Mouse (Mus musculus) liver, postnatal 0 days (tissue): Measurements from ENCODE around the gene Hivep2. TPM values are rescaled to one million over a fixed set of nuclear protein-coding genes. Genes with fewer than 3 reads are reported as not detected.

Experiments
- ATAC-seq: fragments of 200-750 bp; cut with Nextera tagmentation; 2 replicates; pipeline ENCODE4 v1.8.0; 2017; ENCODE audit warnings: mild to moderate bottlenecking, moderate library complexity
- DNase-seq: peaks from one replicate; pipeline ENCODE4 v3.0.0-alpha.2; 2016
- H3K27ac ChIP-seq: fragments of 300-500 bp; sonication (generic); 2 replicates; pipeline ENCODE4 v1.5.1; 2014; ENCODE audit warnings: antibody characterized with exemption, moderate library complexity, mild to moderate bottlenecking, low read depth
- H3K27me3 ChIP-seq: fragments of 300-500 bp; sonication (generic); 2 replicates; pipeline ENCODE4 v1.6.1; 2014; ENCODE audit warnings: low read length, control low read depth, mixed read lengths; ENCODE audit not compliant: insufficient read depth
- H3K36me3 ChIP-seq: fragments of 300-500 bp; sonication (generic); replicated peaks from 2 replicates; pipeline ENCODE4 v1.6.1; 2014; ENCODE audit warnings: mild to moderate bottlenecking, control low read depth, low read length, moderate library complexity, mixed read lengths; ENCODE audit not compliant: insufficient read depth
- H3K4me1 ChIP-seq: fragments of 300-500 bp; sonication (generic); 2 replicates; pipeline ENCODE4 v1.6.1; 2014; ENCODE audit warnings: antibody characterized with exemption, mild to moderate bottlenecking, control low read depth; ENCODE audit not compliant: insufficient read depth
- H3K4me2 ChIP-seq: fragments of 300-500 bp; sonication (generic); 2 replicates; pipeline ENCODE4 v1.6.1; 2014; ENCODE audit warnings: low read depth, mild to moderate bottlenecking, low read length, moderate library complexity, mixed read lengths
- H3K4me3 ChIP-seq: fragments of 300-500 bp; sonication (generic); 2 replicates; pipeline ENCODE4 v1.5.1; 2014; ENCODE audit warnings: low read depth, low read length
- H3K9ac ChIP-seq: fragments of 300-500 bp; sonication (generic); replicated peaks from 2 replicates; pipeline ENCODE4 v1.6.1; 2014; ENCODE audit warnings: mild to moderate bottlenecking, moderate library complexity
- H3K9me3 ChIP-seq: fragments of 300-500 bp; sonication (generic); 2 replicates; pipeline ENCODE4 v1.6.1; 2016; ENCODE audit warnings: mild to moderate bottlenecking, control low read depth, low read length, mixed read lengths
- CTCF ChIP-seq: sonication (generic); IDR thresholded peaks from 2 replicates; pipeline ENCODE4 v1.5.1; 2016; ENCODE audit warnings: antibody characterized with exemption, low read depth
- EP300 ChIP-seq: IDR thresholded peaks from 2 replicates; pipeline ENCODE4 v1.6.1; 2016; ENCODE audit warnings: antibody characterized with exemption, low read depth, mild to moderate bottlenecking
- whole genome bisulfite sequencing: fragments of 180-500 bp; shearing (Covaris S2); extraction: QIAGEN DNeasy Blood & Tissue Kit; methylation state at CpG from one replicate; pipeline ENCODE4 v1.1.7; 2014; ENCODE audit not compliant: insufficient replicate concordance; 5-methylcytosine and 5-hydroxymethylcytosine counted together
- polyA plus RNA-seq: library from polyadenylated mRNA; unstranded; fragments of >200 nt; fragmentation: Nextera tagmentation; extraction: Ambion mirVana; gene quantifications from 2 replicates; pipeline ENCODE4 v1.2.1, GENCODE M21; 2015

Hivep2 gene
- polyA plus RNA-seq, 1 experiment from 2014 or later, result 0.82 TPM

DNA sequence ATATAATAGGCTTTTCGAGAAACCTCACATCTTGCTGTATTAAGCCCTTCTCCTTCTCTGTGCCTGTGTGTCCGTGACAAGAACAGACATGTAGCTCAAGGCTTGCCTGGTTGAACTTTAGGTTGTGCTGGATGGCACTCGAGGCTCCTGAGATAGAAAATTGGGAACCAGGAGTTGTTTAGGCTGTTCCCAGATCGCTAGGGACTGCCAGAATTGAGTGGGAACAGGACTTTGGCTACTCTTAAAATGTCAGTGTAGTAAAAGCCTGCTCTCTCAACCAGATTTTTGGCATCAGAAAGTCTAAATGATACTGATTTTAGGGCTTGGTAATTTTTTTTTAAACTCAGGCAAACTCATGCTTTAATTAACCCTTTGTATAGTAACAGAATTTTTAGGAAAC is 101.9 kb downstream of the Hivep2 start:
- no peaks in the 10 kb centered on the region for H3K9me3 ChIP-seq
- no peak overlapping the region for H3K9ac ChIP-seq
- H3K36me3 ChIP-seq, result no peaks in the 10 kb centered on the region
- no peak overlapping the region for H3K27ac ChIP-seq
- H3K4me2 ChIP-seq, result no peak overlapping the region
- DNase-seq, result no peak
- 72% methylated on average over 4 of the region's 4 CpGs for WGBS
- H3K4me1 ChIP-seq, result no peaks in the 10 kb centered on the region
- H3K27me3 ChIP-seq, result no peaks in the 10 kb centered on the region
- no peak for ATAC-seq
- no peak overlapping the region for H3K4me3 ChIP-seq
- TF ChIP-seq EP300 (no peak), CTCF (no peak)

DNA sequence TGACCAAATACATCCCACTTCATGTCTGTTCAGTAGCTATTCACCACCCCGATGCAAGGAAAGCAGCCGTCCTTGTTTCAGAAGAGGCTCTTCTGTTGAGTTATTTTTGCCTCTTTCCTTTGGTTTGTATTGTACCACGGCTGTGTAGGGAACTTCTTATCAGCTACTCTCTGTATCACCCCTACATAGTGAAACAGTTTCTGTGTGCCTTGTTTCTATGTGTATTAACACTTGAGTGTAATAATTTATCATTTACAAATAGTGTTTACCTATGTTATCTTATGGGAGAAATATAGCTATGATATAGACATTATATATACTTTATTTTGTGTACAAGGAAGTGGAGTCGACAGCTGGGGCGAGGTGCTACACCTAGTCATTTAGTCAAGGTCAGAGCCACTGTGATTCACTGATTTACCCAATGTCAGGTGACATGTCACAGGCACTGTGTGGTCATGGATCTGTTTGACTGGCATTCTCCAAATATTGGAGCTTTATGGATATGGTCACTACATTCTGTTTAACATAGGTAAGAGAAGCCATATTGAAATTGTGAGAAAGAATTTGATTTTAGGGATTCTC is 104.7 kb downstream of the Hivep2 start:
- H3K4me2 ChIP-seq, result no peak overlapping the region
- H3K9ac ChIP-seq, result no peak overlapping the region
- no peaks in the 10 kb centered on the region for H3K27me3 ChIP-seq
- H3K4me1 ChIP-seq, result no peaks in the 10 kb centered on the region
- H3K36me3 ChIP-seq, result no peaks in the 10 kb centered on the region
- DNase-seq (no peak), ATAC-seq (no peak)
- H3K27ac ChIP-seq, result no peak overlapping the region
- 70% methylated on average over 5 of the region's 5 CpGs for WGBS
- no peaks in the 10 kb centered on the region for H3K9me3 ChIP-seq
- TF ChIP-seq EP300 (no peak), CTCF (no peak)
- H3K4me3 ChIP-seq, result no peak overlapping the region

DNA sequence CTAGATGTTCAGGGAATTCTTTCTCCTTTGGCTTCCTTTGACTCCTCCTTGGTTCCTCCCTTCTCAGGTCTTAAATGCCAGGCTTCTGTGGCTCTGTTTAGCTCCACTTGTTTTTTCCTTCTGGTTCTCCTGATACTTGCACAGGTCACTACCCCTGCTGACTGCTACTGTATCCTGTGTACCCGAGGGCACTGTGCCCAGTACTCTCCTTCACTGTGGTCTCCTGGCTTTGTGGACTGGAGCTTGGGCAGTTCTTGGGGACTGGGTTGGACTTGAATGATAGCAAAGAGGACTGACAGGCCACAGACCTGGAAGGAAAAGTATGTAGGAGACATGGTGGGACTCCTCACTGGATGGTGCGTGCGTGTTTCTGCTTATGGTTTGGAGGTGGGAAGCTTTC is 106.6 kb downstream of the Hivep2 start:
- no peak overlapping the region for H3K4me3 ChIP-seq
- ATAC-seq, result no peak
- H3K9ac ChIP-seq, result no peak overlapping the region
- DNase-seq, result no peak
- WGBS, result 83% methylated on average over 3 of the region's 3 CpGs
- no peaks in the 10 kb centered on the region for H3K4me1 ChIP-seq
- no peak overlapping the region for H3K4me2 ChIP-seq
- no peaks in the 10 kb centered on the region for H3K9me3 ChIP-seq
- no peak overlapping the region for H3K27ac ChIP-seq
- no peaks in the 10 kb centered on the region for H3K36me3 ChIP-seq
- no peaks in the 10 kb centered on the region for H3K27me3 ChIP-seq
- TF ChIP-seq EP300 (no peak), CTCF (no peak)

DNA sequence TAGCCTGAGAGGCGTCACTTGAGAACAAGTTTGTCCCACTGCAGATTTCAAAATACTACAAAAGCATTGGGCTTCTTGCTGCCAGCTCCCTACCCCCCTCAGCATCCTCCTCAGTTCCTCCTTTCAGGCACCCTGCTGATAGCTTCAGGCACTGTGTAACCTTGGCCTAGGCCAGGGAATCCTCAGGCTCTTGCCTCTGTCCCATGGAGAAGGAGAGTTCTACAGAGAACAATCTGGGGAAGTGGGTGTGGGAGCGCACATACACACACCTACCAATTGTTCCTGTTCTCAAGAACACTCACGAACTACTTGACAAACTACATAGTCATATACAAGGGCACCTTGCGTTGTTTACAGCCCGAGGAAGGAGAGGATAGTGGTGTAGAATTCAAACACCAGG is 109.9 kb downstream of the Hivep2 start:
- no peak overlapping the region for H3K4me3 ChIP-seq
- 71% methylated on average over 5 of the region's 5 CpGs for WGBS
- H3K4me1 ChIP-seq, result no peaks in the 10 kb centered on the region
- no peak for ATAC-seq
- H3K9me3 ChIP-seq, result no peaks in the 10 kb centered on the region
- DNase-seq, result no peak
- H3K9ac ChIP-seq, result no peak overlapping the region
- TF ChIP-seq EP300 (no peak), CTCF (no peak)
- H3K4me2 ChIP-seq, result no peak overlapping the region
- no peaks in the 10 kb centered on the region for H3K27me3 ChIP-seq
- H3K36me3 ChIP-seq, result no peaks in the 10 kb centered on the region
- H3K27ac ChIP-seq, result no peak overlapping the region

DNA sequence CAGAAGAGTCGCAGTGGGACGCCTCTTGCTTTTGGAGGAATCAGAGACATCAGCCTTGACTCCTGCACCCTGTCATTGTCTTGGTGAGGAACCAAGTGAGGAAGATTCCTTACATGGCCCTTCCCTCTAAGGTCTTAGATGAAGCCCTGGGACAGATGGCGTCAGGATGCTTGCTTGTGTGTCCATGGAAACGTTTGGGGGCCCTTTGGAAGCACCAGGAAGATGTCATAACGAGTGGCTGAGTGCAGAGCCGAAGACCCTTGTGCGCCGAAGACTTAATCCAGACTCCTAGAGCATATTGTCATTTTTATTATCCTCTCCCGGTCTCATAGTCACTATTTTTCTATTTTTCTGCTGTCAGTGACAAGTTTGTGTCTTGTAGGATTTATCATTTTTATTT is 111.0 kb downstream of the Hivep2 start:
- WGBS, result 72% methylated on average over 9 of the region's 9 CpGs
- no peaks in the 10 kb centered on the region for H3K9me3 ChIP-seq
- no peak for DNase-seq
- no peaks in the 10 kb centered on the region for H3K36me3 ChIP-seq
- H3K4me2 ChIP-seq, result no peak overlapping the region
- no peaks in the 10 kb centered on the region for H3K4me1 ChIP-seq
- TF ChIP-seq CTCF (no peak), EP300 (no peak)
- H3K27ac ChIP-seq, result no peak overlapping the region
- no peak overlapping the region for H3K4me3 ChIP-seq
- ATAC-seq, result no peak
- no peak overlapping the region for H3K9ac ChIP-seq
- no peaks in the 10 kb centered on the region for H3K27me3 ChIP-seq

DNA sequence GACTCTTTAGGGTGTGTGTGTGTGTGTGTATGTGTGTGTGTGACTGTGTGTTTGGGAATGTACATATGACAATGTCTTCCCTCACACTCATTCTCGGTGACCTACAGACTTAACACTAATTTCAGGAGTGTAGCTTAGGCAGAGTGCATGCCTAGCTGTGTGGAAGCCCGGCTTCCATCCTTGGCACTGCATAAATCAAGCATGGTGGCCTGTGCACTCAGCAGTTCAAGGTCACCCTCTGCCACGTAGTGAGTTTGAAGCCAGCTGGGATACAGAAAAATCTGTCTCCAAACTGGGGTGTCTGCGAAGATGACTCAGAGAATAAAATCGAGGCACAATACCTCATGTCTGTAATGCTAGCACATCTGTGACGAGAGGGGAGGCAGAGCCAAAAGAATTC is 115.0 kb downstream of the Hivep2 start:
- DNase-seq (no peak), ATAC-seq (no peak)
- Histone ChIP-seq H3K4me2 (no peak overlapping the region), H3K27me3 (no peaks in the 10 kb centered on the region), H3K9me3 (no peaks in the 10 kb centered on the region), H3K36me3 (no peaks in the 10 kb centered on the region), H3K4me3 (no peak overlapping the region), H3K27ac (no peak overlapping the region), H3K4me1 (no peaks in the 10 kb centered on the region), H3K9ac (no peak overlapping the region)
- no peak for TF ChIP-seq CTCF
- TF ChIP-seq EP300, result no peak
- 79% methylated on average over 6 of the region's 6 CpGs for WGBS

DNA sequence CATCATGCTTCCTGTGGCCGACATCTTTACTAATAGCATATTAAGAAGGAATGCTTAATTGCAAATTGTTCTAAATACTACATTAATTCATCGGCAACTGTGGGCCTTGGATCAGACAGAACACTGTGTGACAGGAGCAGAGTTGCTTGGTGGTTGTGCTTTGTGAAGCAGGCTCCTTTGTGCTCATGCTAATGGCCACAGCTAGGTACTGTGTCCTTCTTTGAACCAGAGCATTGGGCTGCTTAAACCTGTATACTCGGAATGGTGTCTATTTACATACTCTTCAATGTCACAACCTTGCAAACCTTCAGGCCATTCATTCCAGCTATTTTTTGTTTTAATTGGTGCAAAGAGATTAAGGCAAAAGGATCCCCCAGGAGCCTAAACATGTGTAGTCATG is 115.9 kb downstream of the Hivep2 start:
- Histone ChIP-seq H3K9ac (no peak overlapping the region), H3K27me3 (no peaks in the 10 kb centered on the region), H3K4me2 (no peak overlapping the region), H3K9me3 (no peaks in the 10 kb centered on the region), H3K36me3 (no peaks in the 10 kb centered on the region), H3K4me1 (no peaks in the 10 kb centered on the region), H3K27ac (no peak overlapping the region), H3K4me3 (no peak overlapping the region)
- ATAC-seq, result no peak
- TF ChIP-seq EP300 (no peak), CTCF (no peak)
- 73% methylated on average over 3 of the region's 3 CpGs for WGBS
- no peak for DNase-seq
